Mouse (Mus musculus) left cerebral cortex, postnatal 14 days (tissue): ENCODE data around the gene Vmn1r225. TPM values are rescaled to one million over a fixed set of nuclear protein-coding genes. Genes with fewer than 3 reads are reported as not detected.
"Not testable (repeated sequence)": the region's sequence is repeated elsewhere in the genome, so short reads cannot be mapped to it uniquely, and the experiment has no call there.

Source experiments
- DNase-seq, 2 experiments: peaks; one replicate each; pipeline ENCODE4 v3.0.0; 2021 to 2022; ENCODE audit warnings: low spot score in 2 of 2, mixed read lengths in 1 of 2
- intact Hi-C: fragments of 180-260 bp; cut with DNase I; formaldehyde crosslinking; loops from one replicate; pipeline ENCODE4 v1.15.1; 2025
- long read RNA-seq, 2 experiments: library from polyadenylated mRNA; stranded (forward); transcript quantifications; one replicate each; pipeline ENCODE4 v2.0.0; 2021
- total RNA-seq, 2 experiments: library from RNA; stranded (reverse); gene quantifications; 2 replicates each; pipeline ENCODE4 v1.2.3; 2021

The Vmn1r225 gene
- total RNA-seq, result not detected
- long read RNA-seq, experiment 1, result 0 reads
- long read RNA-seq, experiment 2, result 0 reads

GRCm38 (mm10) chr17:20497858-20498257 lies at the start of gene Vmn1r225:
Vmn1r225 (plus strand) TSS chr17:20498158.
- intact Hi-C loops, result no loop called here
- no peak for DNase-seq

GRCm38 (mm10) chr17:20473311-20473710 lies 24.6 kb upstream of the Vmn1r225 start:
- intact Hi-C loops, result no loop called here
- DNase-seq, result no peak

- DNase-seq, result no peak
- intact Hi-C loops, result no loop called here
Measured at GRCm38 (mm10) chr17:20481231-20481630, 16.7 kb upstream of the Vmn1r225 start, which contains the start of gene Vmn2r108. Vmn2r108 (minus strand) TSS chr17:20481331.

GRCm38 (mm10) chr17:20508247-20508646 lies 10.3 kb downstream of the Vmn1r225 start:
- intact Hi-C loops, DNase-seq: not testable (repeated sequence)

Other genes with a start within 250 kb of the Vmn1r225 start
- gene Vmn2r106, start 212.6 kb upstream of the Vmn1r225 start, total RNA-seq, result not detected
- not detected for gene Vmn2r107, start 152.9 kb upstream of the Vmn1r225 start, total RNA-seq
- gene Vmn1r224, start 84.0 kb upstream of the Vmn1r225 start, total RNA-seq, result not detected
- gene Vmn2r108, start 16.8 kb upstream of the Vmn1r225 start, total RNA-seq, result under 1 TPM in 1 of 2 experiments, not detected in 1; 0.07 TPM
- gene Vmn2r109, start 66.6 kb downstream of the Vmn1r225 start, total RNA-seq, result not detected
- not detected for gene Vmn2r110, start 98.3 kb downstream of the Vmn1r225 start, total RNA-seq
- gene Fpr-rs3, start 126.7 kb downstream of the Vmn1r225 start, total RNA-seq, result not detected
- not detected for gene Vmn1r226, start 184.7 kb downstream of the Vmn1r225 start, total RNA-seq
- not detected for gene Vmn1r227, start 231.7 kb downstream of the Vmn1r225 start, total RNA-seq